Mouse (Mus musculus): Measurements from ENCODE around the gene Zfp335.

Zfp335 gene

GRCm38 (mm10) chr2:164930706-164931581 is 19.4 kb upstream of the Zfp335 start:
- ATAC-seq (ENCODE audit: insufficient number of reproducible peaks, low FRiP score, low TSS enrichment), result no peak

- peak; percentile 75; the same call in 1 of the 2 replicates for ATAC-seq (ENCODE audit: insufficient number of reproducible peaks, low FRiP score, low TSS enrichment)
Observed at GRCm38 (mm10) chr2:164924100-164924857, 12.7 kb upstream of the Zfp335 start.

GRCm38 (mm10) chr2:164923291-164923690 is 11.7 kb upstream of the Zfp335 start:
- no peak for ATAC-seq (ENCODE audit: insufficient number of reproducible peaks, low FRiP score, low TSS enrichment)

GRCm38 (mm10) chr2:164921984-164922383 is 10.4 kb upstream of the Zfp335 start:
- no peak for ATAC-seq (ENCODE audit: insufficient number of reproducible peaks, low FRiP score, low TSS enrichment)

- no peak for ATAC-seq (ENCODE audit: insufficient number of reproducible peaks, low FRiP score, low TSS enrichment)
Observed at GRCm38 (mm10) chr2:164918325-164918724, 6.8 kb upstream of the Zfp335 start.

- no peak for ATAC-seq (ENCODE audit: insufficient number of reproducible peaks, low FRiP score, low TSS enrichment)
Observed at GRCm38 (mm10) chr2:164917371-164917770, 5.8 kb upstream of the Zfp335 start.

GRCm38 (mm10) chr2:164916820-164917219 is 5.3 kb upstream of the Zfp335 start:
- no peak for ATAC-seq (ENCODE audit: insufficient number of reproducible peaks, low FRiP score, low TSS enrichment)

- ATAC-seq (ENCODE audit: insufficient number of reproducible peaks, low FRiP score, low TSS enrichment), result no peak
Observed at GRCm38 (mm10) chr2:164913428-164913786, 1.9 kb upstream of the Zfp335 start.

- no peak for ATAC-seq (ENCODE audit: insufficient number of reproducible peaks, low FRiP score, low TSS enrichment)
Observed at GRCm38 (mm10) chr2:164912749-164913427, 1.3 kb upstream of the Zfp335 start.

GRCm38 (mm10) chr2:164912151-164912550 is 594 bp upstream of the Zfp335 start:
- ATAC-seq (ENCODE audit: insufficient number of reproducible peaks, low FRiP score, low TSS enrichment), result no peak

GRCm38 (mm10) chr2:164910360-164911061 is 1.0 kb downstream of the Zfp335 start:
- ATAC-seq (ENCODE audit: insufficient number of reproducible peaks, low FRiP score, low TSS enrichment), result no peak

GRCm38 (mm10) chr2:164909542-164909941 is 2.0 kb downstream of the Zfp335 start:
- no peak for ATAC-seq (ENCODE audit: insufficient number of reproducible peaks, low FRiP score, low TSS enrichment)

GRCm38 (mm10) chr2:164909100-164909499 is 2.5 kb downstream of the Zfp335 start:
- no peak for ATAC-seq (ENCODE audit: insufficient number of reproducible peaks, low FRiP score, low TSS enrichment)

- ATAC-seq (ENCODE audit: insufficient number of reproducible peaks, low FRiP score, low TSS enrichment), result no peak
Observed at GRCm38 (mm10) chr2:164908011-164908410, 3.5 kb downstream of the Zfp335 start.

GRCm38 (mm10) chr2:164907511-164907910 is 4.0 kb downstream of the Zfp335 start:
- ATAC-seq (ENCODE audit: insufficient number of reproducible peaks, low FRiP score, low TSS enrichment), result no peak

- ATAC-seq (ENCODE audit: insufficient number of reproducible peaks, low FRiP score, low TSS enrichment), result no peak
Observed at GRCm38 (mm10) chr2:164906071-164906470, 5.5 kb downstream of the Zfp335 start.

- ATAC-seq (ENCODE audit: insufficient number of reproducible peaks, low FRiP score, low TSS enrichment), result no peak
Observed at GRCm38 (mm10) chr2:164903496-164903895, 8.1 kb downstream of the Zfp335 start.

GRCm38 (mm10) chr2:164901380-164901779 is 10.2 kb downstream of the Zfp335 start:
- peak; percentile 26; the same call in 1 of the 2 replicates for ATAC-seq (ENCODE audit: insufficient number of reproducible peaks, low FRiP score, low TSS enrichment)

- no peak for ATAC-seq (ENCODE audit: insufficient number of reproducible peaks, low FRiP score, low TSS enrichment)
Observed at GRCm38 (mm10) chr2:164899723-164900459, 11.7 kb downstream of the Zfp335 start.

- no peak for ATAC-seq (ENCODE audit: insufficient number of reproducible peaks, low FRiP score, low TSS enrichment)
Observed at GRCm38 (mm10) chr2:164899034-164899433, 12.5 kb downstream of the Zfp335 start.

Measured in cerebellum, adult (tissue).